Mouse (Mus musculus): ENCODE data around the gene Kctd3. TPM values are rescaled to one million over a fixed set of nuclear protein-coding genes. Genes with fewer than 3 reads are reported as not detected.

Kctd3 gene
- total and polyA plus RNA-seq, 2 experiments: 10.6 to 13.8 TPM

- Histone ChIP-seq H3K4me1 (ENCODE audit: control insufficient read depth, insufficient read depth, low read length) (no peaks in the 10 kb centered on the region), H3K27me3 (ENCODE audit: control insufficient read depth, insufficient read depth, low read length) (no peaks in the 10 kb centered on the region), H3K4me3 (ENCODE audit: insufficient read depth, low read depth, low read length) (no peak overlapping the region), H3K79me2 (ENCODE audit: control insufficient read depth, insufficient read depth, low read length) (no peaks in the 10 kb centered on the region; the same call in 1 of the 2 replicates), H3K9ac (ENCODE audit: low read depth, low read length) (no peak overlapping the region), H3K27ac (replicated peaks; ENCODE audit: insufficient read depth, low read depth, low read length) (no peak overlapping the region), H3K36me3 (ENCODE audit: control insufficient read depth, insufficient read depth, low read length) (peaks cover 17% of the 10 kb centered on the region)
- 94% methylated on average over 3 of the region's 3 CpGs for WGBS
- TF ChIP-seq POLR2A (IDR thresholded peaks at IDR 0.05; ENCODE audit: extremely low read depth, insufficient read depth, low read length) (no peak), CTCF (IDR thresholded peaks at IDR 0.05; ENCODE audit: low read depth, low read length) (no peak)
- DNase-seq (ENCODE audit: extremely low read depth, low read depth, low spot score): no peak
Observed at GRCm38 (mm10) chr1:188997921-188998320, 9.7 kb downstream of the Kctd3 start.

DNA sequence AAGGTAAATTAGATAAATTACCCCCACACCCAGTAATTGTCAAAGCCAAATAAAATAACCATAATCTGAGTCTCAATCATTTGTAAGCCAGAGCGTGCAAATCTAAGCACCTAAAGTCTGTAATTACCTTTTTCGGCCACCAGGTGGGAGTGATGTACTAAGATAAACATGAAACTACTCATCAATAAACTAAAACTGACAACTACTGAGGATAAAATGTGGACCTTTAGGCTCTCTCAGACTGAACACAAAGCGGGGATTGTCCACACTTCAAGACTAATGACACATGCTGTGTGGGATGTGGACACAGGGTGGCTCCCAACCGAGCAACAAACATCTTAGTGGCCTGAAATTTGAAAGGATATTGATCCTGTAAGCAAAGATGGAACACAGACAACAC lies 14.4 kb downstream of the Kctd3 start:
- no peaks in the 10 kb centered on the region for H3K4me1 ChIP-seq (ENCODE audit: control insufficient read depth, insufficient read depth, low read length)
- H3K4me3 ChIP-seq (ENCODE audit: insufficient read depth, low read depth, low read length): no peak overlapping the region
- no peak overlapping the region for H3K27ac ChIP-seq (replicated peaks; ENCODE audit: insufficient read depth, low read depth, low read length)
- DNase-seq (ENCODE audit: extremely low read depth, low read depth, low spot score): peak; percentile 57
- no peaks in the 10 kb centered on the region for H3K27me3 ChIP-seq (ENCODE audit: control insufficient read depth, insufficient read depth, low read length)
- 24% methylated on average over 4 of the region's 4 CpGs for WGBS
- no peak overlapping the region for H3K9ac ChIP-seq (ENCODE audit: low read depth, low read length)
- TF ChIP-seq POLR2A (IDR thresholded peaks at IDR 0.05; ENCODE audit: extremely low read depth, insufficient read depth, low read length) (no peak), CTCF (IDR thresholded peaks at IDR 0.05; ENCODE audit: low read depth, low read length) (peak; percentile 46)
- H3K79me2 ChIP-seq (ENCODE audit: control insufficient read depth, insufficient read depth, low read length): no peaks in the 10 kb centered on the region; the same call in 1 of the 2 replicates
- peaks cover 16% of the 10 kb centered on the region for H3K36me3 ChIP-seq (ENCODE audit: control insufficient read depth, insufficient read depth, low read length)

GRCm38 (mm10) chr1:188980050-188980449 lies 27.6 kb downstream of the Kctd3 start:
- TF ChIP-seq CTCF (IDR thresholded peaks at IDR 0.05; ENCODE audit: low read depth, low read length) (peak; percentile 81), POLR2A (IDR thresholded peaks at IDR 0.05; ENCODE audit: extremely low read depth, insufficient read depth, low read length) (no peak)
- Histone ChIP-seq H3K27ac (replicated peaks; ENCODE audit: insufficient read depth, low read depth, low read length) (no peak overlapping the region), H3K27me3 (ENCODE audit: control insufficient read depth, insufficient read depth, low read length) (no peaks in the 10 kb centered on the region), H3K4me3 (ENCODE audit: insufficient read depth, low read depth, low read length) (no peak overlapping the region), H3K9ac (ENCODE audit: low read depth, low read length) (no peak overlapping the region), H3K4me1 (ENCODE audit: control insufficient read depth, insufficient read depth, low read length) (no peaks in the 10 kb centered on the region), H3K36me3 (ENCODE audit: control insufficient read depth, insufficient read depth, low read length) (peaks cover 41% of the 10 kb centered on the region), H3K79me2 (ENCODE audit: control insufficient read depth, insufficient read depth, low read length) (no peaks in the 10 kb centered on the region)
- DNase-seq (ENCODE audit: extremely low read depth, low read depth, low spot score): peak; percentile 13
- WGBS: 35% methylated on average over 3 of the region's 3 CpGs

- Histone ChIP-seq H3K79me2 (ENCODE audit: control insufficient read depth, insufficient read depth, low read length) (no peaks in the 10 kb centered on the region), H3K27me3 (ENCODE audit: control insufficient read depth, insufficient read depth, low read length) (no peaks in the 10 kb centered on the region), H3K36me3 (ENCODE audit: control insufficient read depth, insufficient read depth, low read length) (peaks cover 43% of the 10 kb centered on the region), H3K4me3 (ENCODE audit: insufficient read depth, low read depth, low read length) (no peak overlapping the region), H3K4me1 (ENCODE audit: control insufficient read depth, insufficient read depth, low read length) (no peaks in the 10 kb centered on the region), H3K9ac (ENCODE audit: low read depth, low read length) (no peak overlapping the region), H3K27ac (replicated peaks; ENCODE audit: insufficient read depth, low read depth, low read length) (no peak overlapping the region)
- WGBS: 96% methylated on average over 16 of the region's 16 CpGs
- TF ChIP-seq POLR2A (IDR thresholded peaks at IDR 0.05; ENCODE audit: extremely low read depth, insufficient read depth, low read length) (no peak), CTCF (IDR thresholded peaks at IDR 0.05; ENCODE audit: low read depth, low read length) (no peak)
- DNase-seq (ENCODE audit: extremely low read depth, low read depth, low spot score): no peak
Observed at GRCm38 (mm10) chr1:188973926-188974325, 33.7 kb downstream of the Kctd3 start.

DNA sequence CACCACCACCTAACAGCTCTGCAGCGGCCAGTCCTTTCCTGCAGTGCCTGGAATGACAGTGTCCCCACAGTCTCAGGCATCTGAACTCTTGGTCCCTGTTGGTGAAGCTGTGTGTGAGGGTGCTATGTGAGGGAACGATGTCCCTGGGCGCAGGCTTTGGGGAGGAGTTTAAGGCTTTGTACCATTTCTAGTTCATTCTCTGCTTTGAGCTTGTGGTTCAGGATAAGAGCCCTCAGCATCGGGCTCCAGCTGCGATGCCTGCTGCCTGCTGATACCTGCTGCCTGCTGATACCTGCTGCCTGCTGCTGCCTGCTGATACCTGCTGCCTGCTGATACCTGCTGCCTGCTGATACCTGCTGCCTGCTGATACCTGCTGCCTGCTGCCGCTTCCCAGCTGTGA lies 34.6 kb downstream of the Kctd3 start:
- H3K4me3 ChIP-seq (ENCODE audit: insufficient read depth, low read depth, low read length): no peak overlapping the region
- DNase-seq (ENCODE audit: extremely low read depth, low read depth, low spot score): no peak
- H3K9ac ChIP-seq (ENCODE audit: low read depth, low read length): no peak overlapping the region
- no peaks in the 10 kb centered on the region for H3K4me1 ChIP-seq (ENCODE audit: control insufficient read depth, insufficient read depth, low read length)
- peaks cover 39% of the 10 kb centered on the region for H3K36me3 ChIP-seq (ENCODE audit: control insufficient read depth, insufficient read depth, low read length)
- TF ChIP-seq CTCF (IDR thresholded peaks at IDR 0.05; ENCODE audit: low read depth, low read length): no peak
- no peak for TF ChIP-seq POLR2A (IDR thresholded peaks at IDR 0.05; ENCODE audit: extremely low read depth, insufficient read depth, low read length)
- no peaks in the 10 kb centered on the region for H3K79me2 ChIP-seq (ENCODE audit: control insufficient read depth, insufficient read depth, low read length)
- 99% methylated on average over 6 of the region's 6 CpGs for WGBS
- no peak overlapping the region for H3K27ac ChIP-seq (replicated peaks; ENCODE audit: insufficient read depth, low read depth, low read length)
- H3K27me3 ChIP-seq (ENCODE audit: control insufficient read depth, insufficient read depth, low read length): no peaks in the 10 kb centered on the region

DNA sequence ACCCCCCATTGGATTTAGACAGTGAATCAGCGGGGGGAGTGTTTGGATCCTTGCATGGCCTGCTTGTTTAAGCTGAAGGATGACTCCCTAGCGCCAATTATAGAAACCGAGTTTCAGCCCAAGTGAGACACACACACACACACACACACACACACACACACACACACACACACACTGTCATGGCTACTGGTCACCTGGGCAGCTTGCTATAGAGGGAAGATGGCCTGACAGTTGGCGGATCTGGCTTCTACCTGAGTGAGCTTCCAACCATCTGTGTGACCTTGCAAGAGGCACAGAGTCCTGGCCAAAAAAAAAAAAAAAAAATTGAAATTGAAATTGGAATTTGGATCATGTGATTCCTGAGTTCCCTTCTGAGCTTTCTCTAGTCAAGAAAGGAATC lies 55.1 kb downstream of the Kctd3 start:
- no peak overlapping the region for H3K9ac ChIP-seq (ENCODE audit: low read depth, low read length)
- H3K4me1 ChIP-seq (ENCODE audit: control insufficient read depth, insufficient read depth, low read length): no peaks in the 10 kb centered on the region
- H3K27me3 ChIP-seq (ENCODE audit: control insufficient read depth, insufficient read depth, low read length): no peaks in the 10 kb centered on the region
- no peak overlapping the region for H3K4me3 ChIP-seq (ENCODE audit: insufficient read depth, low read depth, low read length)
- DNase-seq (ENCODE audit: extremely low read depth, low read depth, low spot score): no peak
- no peaks in the 10 kb centered on the region for H3K36me3 ChIP-seq (ENCODE audit: control insufficient read depth, insufficient read depth, low read length)
- H3K27ac ChIP-seq (replicated peaks; ENCODE audit: insufficient read depth, low read depth, low read length): no peak overlapping the region
- no peaks in the 10 kb centered on the region for H3K79me2 ChIP-seq (ENCODE audit: control insufficient read depth, insufficient read depth, low read length)
- no peak for TF ChIP-seq POLR2A (IDR thresholded peaks at IDR 0.05; ENCODE audit: extremely low read depth, insufficient read depth, low read length)
- no peak for TF ChIP-seq CTCF (IDR thresholded peaks at IDR 0.05; ENCODE audit: low read depth, low read length)
- WGBS: 93% methylated on average over 4 of the region's 4 CpGs

Measured in liver, adult 2 months (tissue).